Mouse (Mus musculus) skeletal muscle tissue, postnatal 0 days (tissue): ENCODE results near the gene Fgfbp1. TPM values are rescaled to one million over a fixed set of nuclear protein-coding genes. Genes with fewer than 3 reads are reported as not detected.

Experiments used
- polyA plus RNA-seq: library from polyadenylated mRNA; unstranded; fragments of >200 nt; fragmentation: Nextera tagmentation; extraction: Ambion mirVana; gene quantifications from 2 replicates; pipeline ENCODE4 v1.2.1, GENCODE M21; 2015

Gene Fgfbp1
- 6.5 TPM in 1 of 2 replicates, not detected in the other for polyA plus RNA-seq

GRCm38 (mm10) chr5:43981620-43982019 is at the start of gene Fgfbp1:
Fgfbp1 (minus strand) TSS chr5:43981779.

Other genes with a start within 250 kb of the Fgfbp1 start
- gene Bst1, start 162.9 kb downstream of the Fgfbp1 start, polyA plus RNA-seq: 0.44 and 0.74 TPM in 2 replicates
- gene Fbxl5, start 160.1 kb downstream of the Fgfbp1 start, polyA plus RNA-seq: 27.2 and 32.8 TPM in 2 replicates
- gene Cd38, start 113.2 kb downstream of the Fgfbp1 start, polyA plus RNA-seq: 5.5 and 6.8 TPM in 2 replicates
- gene Gm7879, start 68.6 kb downstream of the Fgfbp1 start, polyA plus RNA-seq: 1.00 TPM in 1 of 2 replicates, not detected in the other
- 4.7 and 5.5 TPM in 2 replicates for gene Prom1, start 120.3 kb upstream of the Fgfbp1 start, polyA plus RNA-seq
- 18.1 and 23.2 TPM in 2 replicates for gene Tapt1, start 244.8 kb upstream of the Fgfbp1 start, polyA plus RNA-seq